Mouse (Mus musculus) retina, embryonic 14.5 days (tissue): ENCODE results near the gene Xrcc6.

ENCODE experiments used
- DNase-seq: peaks from one replicate; pipeline ENCODE4 v3.0.0-alpha.2; 2015; ENCODE audit warnings: low spot score

The Xrcc6 gene

DNA sequence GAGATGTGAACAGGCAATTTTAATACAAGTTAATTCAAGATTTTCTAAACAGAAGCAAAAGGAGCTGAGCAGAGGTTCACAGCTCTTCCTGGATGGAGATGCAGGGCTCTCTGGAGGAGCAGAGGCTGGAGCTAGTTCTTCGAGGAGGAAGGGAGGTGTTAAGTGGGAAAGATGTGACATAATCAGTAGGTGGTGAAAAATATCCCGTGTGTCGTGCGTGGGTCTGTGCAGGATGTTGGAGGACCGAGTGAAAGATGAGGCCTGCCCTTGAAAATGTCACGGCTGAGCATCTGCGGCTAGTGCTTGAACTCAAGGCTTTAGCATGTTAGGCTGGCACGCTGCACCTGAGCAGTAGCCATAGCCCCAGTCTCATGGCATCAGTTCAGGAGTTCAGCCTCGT is 98.0 kb downstream of the Xrcc6 start:
- no peak for DNase-seq

DNA sequence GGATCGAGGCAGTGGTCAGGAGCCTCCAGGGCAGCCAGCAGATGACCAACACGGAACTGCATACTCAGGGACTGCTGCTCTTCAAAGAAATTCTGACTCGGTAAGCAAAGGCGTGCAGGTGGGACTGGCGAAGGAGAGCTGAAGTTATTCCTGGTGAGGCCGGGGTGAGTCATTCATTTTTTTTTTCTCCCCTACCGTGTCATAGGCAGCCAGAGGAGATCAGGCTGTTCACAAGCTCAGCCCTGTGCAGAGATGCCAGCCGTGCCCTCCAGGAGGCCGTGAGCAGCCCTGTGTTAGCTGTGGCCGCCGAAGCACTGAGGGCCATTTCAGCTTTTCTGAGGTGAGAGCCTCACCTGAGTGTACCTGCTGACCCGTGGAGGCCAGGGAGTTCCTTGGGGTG is 98.5 kb downstream of the Xrcc6 start:
- DNase-seq, result no peak

DNA sequence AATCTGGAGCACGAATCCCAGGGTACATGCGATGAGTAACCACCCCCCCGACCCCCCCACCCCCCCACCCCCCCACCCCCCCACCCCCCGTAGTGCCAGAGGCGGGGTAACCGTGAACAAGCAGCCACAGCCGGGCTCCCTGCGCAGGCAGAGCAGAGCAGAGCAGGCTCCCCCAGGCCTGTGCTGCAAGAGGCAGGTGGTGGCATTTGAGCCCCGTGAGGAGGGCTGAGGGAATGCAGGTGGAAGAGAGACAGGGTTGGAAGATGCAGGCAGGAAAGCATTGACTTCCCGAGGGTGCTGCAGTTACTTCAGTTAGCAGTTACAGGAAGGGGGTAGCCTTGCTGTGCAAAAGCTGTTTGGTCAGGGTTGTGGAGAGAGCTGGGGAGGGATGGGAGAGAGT is 99.6 kb downstream of the Xrcc6 start:
- peak; percentile 38 for DNase-seq
